Mouse (Mus musculus) liver, adult 2 months (tissue): Measurements from ENCODE around the gene Cd9. TPM values are rescaled to one million over a fixed set of nuclear protein-coding genes. Genes with fewer than 3 reads are reported as not detected.

Experiments used
- DNase-seq: peaks from one replicate; pipeline ENCODE4 v3.0.0-alpha.2; 2011; ENCODE audit warnings: low read depth, low spot score; ENCODE audit errors: extremely low read depth
- H3K27ac ChIP-seq: fragments of 200-500 bp; replicated peaks from 2 replicates; pipeline ENCODE4 v1.5.1; 2012; ENCODE audit warnings: low read depth, mild to moderate bottlenecking, control low read depth, inconsistent platforms, low read length; ENCODE audit not compliant: insufficient read depth
- H3K27me3 ChIP-seq: fragments of 200-500 bp; 2 replicates; pipeline ENCODE4 v1.6.1; 2012; ENCODE audit warnings: mild to moderate bottlenecking, moderate library complexity, low read length, inconsistent platforms; ENCODE audit not compliant: control insufficient read depth, insufficient read depth
- H3K36me3 ChIP-seq: fragments of 200-500 bp; 2 replicates; pipeline ENCODE4 v1.6.1; 2012; ENCODE audit warnings: low read length, inconsistent platforms; ENCODE audit not compliant: control insufficient read depth, insufficient read depth
- H3K4me1 ChIP-seq: fragments of 200-500 bp; 2 replicates; pipeline ENCODE4 v1.6.1; 2011; ENCODE audit warnings: low read length; ENCODE audit not compliant: control insufficient read depth, insufficient read depth
- H3K4me3 ChIP-seq: fragments of 200-500 bp; 2 replicates; pipeline ENCODE4 v1.5.1; 2011; ENCODE audit warnings: low read depth, mild to moderate bottlenecking, control low read depth, low read length, moderate library complexity; ENCODE audit not compliant: insufficient read depth
- H3K79me2 ChIP-seq: fragments of 200-500 bp; 2 replicates; pipeline ENCODE4 v1.6.1; 2012; ENCODE audit warnings: inconsistent platforms, mild to moderate bottlenecking, low read length, moderate library complexity; ENCODE audit not compliant: control insufficient read depth, insufficient read depth
- H3K9ac ChIP-seq: fragments of 200-500 bp; 2 replicates; pipeline ENCODE4 v1.6.1; 2012; ENCODE audit warnings: low read depth, mild to moderate bottlenecking, control low read depth, inconsistent platforms, low read length
- CTCF ChIP-seq: fragments of 200-500 bp; IDR thresholded peaks from 2 replicates; pipeline ENCODE4 v1.5.1; 2011; ENCODE audit warnings: low read depth, low read length, control low read depth
- POLR2A ChIP-seq: fragments of 200-500 bp; IDR thresholded peaks from 2 replicates; pipeline ENCODE4 v1.6.1; 2011; ENCODE audit warnings: low read length, control low read depth; ENCODE audit not compliant: insufficient read depth; ENCODE audit errors: extremely low read depth
- WGBS: fragments of 180-500 bp; shearing (Covaris S2); methylation state at CpG from one replicate; pipeline ENCODE4 v1.1.7; 2018; 5-methylcytosine and 5-hydroxymethylcytosine counted together
- polyA plus RNA-seq: library from polyadenylated mRNA; depleted of rRNA; stranded (reverse); fragments of >200 nt; gene quantifications from 2 replicates; pipeline ENCODE4 v1.2.3, GENCODE M21; 2012
- total RNA-seq: library from RNA; depleted of rRNA; stranded (reverse); fragments of >200 nt; gene quantifications from 2 replicates; pipeline ENCODE4 v1.2.3, GENCODE M21; 2014

Cd9 gene
- total and polyA plus RNA-seq, 2 experiments = 17.4 to 33.7 TPM

DNA sequence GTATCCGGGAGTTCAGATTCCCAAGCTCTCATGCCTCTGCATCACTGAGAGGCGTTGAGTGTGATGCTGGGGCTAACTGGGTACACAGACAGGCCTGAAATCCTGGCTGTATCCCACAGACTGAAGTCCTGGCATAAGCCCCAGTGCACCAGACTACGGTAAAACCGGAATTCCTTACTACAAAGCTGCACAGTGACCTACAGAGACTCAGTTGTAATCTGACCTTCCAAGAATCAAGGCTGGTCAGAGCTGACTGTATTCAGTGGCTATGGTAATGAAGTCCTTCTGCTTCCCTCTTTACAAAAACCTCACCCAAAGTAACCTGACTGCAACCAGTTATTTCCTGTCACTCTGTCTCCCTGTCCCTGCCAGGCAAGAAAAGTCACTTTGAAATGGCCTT is 47.4 kb downstream of the Cd9 start:
- no peak overlapping the region for H3K4me3 ChIP-seq
- WGBS = 85% methylated on average over 4 of the region's 4 CpGs
- no peak for DNase-seq

DNA sequence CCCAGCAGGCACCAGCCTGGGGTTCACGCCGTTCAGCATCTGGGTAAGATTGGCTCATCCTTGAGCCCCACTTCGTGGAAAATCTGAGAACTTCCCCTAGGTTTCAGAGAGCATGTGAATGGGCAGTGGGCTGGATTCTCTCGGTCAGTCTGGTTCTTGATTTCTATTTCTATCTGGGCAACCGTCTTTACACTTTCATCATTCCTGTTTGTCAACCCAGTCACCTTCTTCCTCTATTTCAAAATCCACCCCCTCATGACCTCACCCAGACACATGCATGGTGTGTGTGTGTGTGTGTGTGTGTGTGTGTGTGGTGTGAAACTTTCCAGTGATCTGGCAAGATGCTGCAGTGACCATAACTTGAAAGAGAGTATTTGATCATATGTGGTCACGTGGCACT is 49.2 kb downstream of the Cd9 start:
- H3K4me3 ChIP-seq = no peak overlapping the region
- DNase-seq = peak; percentile 27
- TF ChIP-seq POLR2A (no peak), CTCF (no peak)
- no peak overlapping the region for H3K27ac ChIP-seq
- no peaks in the 10 kb centered on the region for H3K4me1 ChIP-seq
- H3K36me3 ChIP-seq = no peaks in the 10 kb centered on the region
- H3K27me3 ChIP-seq = no peaks in the 10 kb centered on the region
- no peaks in the 10 kb centered on the region for H3K79me2 ChIP-seq
- H3K9ac ChIP-seq = no peak overlapping the region
- 64% methylated on average over 6 of the region's 6 CpGs for WGBS

More for the DNA sequence above, 47.4 kb downstream of the Cd9 start:
- no peaks in the 10 kb centered on the region for H3K27me3 ChIP-seq
- no peaks in the 10 kb centered on the region for H3K36me3 ChIP-seq
- H3K9ac ChIP-seq = no peak overlapping the region
- no peaks in the 10 kb centered on the region for H3K79me2 ChIP-seq
- no peaks in the 10 kb centered on the region for H3K4me1 ChIP-seq
- TF ChIP-seq POLR2A (no peak), CTCF (no peak)
- no peak overlapping the region for H3K27ac ChIP-seq

- no peaks in the 10 kb centered on the region for H3K79me2 ChIP-seq
- no peaks in the 10 kb centered on the region for H3K27me3 ChIP-seq
- H3K36me3 ChIP-seq = no peaks in the 10 kb centered on the region
- no peak for DNase-seq
- no peak overlapping the region for H3K4me3 ChIP-seq
- TF ChIP-seq CTCF (no peak), POLR2A (no peak)
- no peak overlapping the region for H3K27ac ChIP-seq
- no peaks in the 10 kb centered on the region for H3K4me1 ChIP-seq
- 76% methylated on average over 10 of the region's 10 CpGs for WGBS
- no peak overlapping the region for H3K9ac ChIP-seq
These were observed 52.0 kb downstream of the Cd9 start for GRCm38 (mm10) chr6:125442591-125442990.

DNA sequence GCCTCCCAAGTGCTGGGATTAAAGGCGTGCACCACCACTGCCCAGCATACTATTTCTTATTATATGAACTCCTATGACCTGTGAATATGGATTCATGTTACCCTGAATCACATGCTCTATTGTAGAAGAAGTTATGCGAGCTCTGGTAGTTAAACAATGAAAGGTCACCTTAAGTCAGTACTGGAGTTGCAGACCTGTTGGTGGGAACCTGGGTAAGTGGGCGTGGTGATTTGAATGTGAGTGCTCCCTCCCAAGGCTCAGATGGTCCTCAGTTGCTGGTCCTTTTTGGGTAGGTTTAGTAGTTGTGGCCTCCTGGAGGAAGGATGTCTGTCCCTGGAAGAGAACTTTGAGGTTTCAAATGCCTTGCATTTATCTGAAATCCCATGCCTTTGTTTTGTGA is 57.8 kb downstream of the Cd9 start:
- Histone ChIP-seq H3K4me3 (no peak overlapping the region), H3K9ac (no peak overlapping the region), H3K27me3 (no peaks in the 10 kb centered on the region), H3K36me3 (no peaks in the 10 kb centered on the region), H3K27ac (no peak overlapping the region), H3K4me1 (no peaks in the 10 kb centered on the region), H3K79me2 (no peaks in the 10 kb centered on the region)
- TF ChIP-seq POLR2A (no peak), CTCF (no peak)
- WGBS = 86% methylated on average over 3 of the region's 3 CpGs
- no peak for DNase-seq

- DNase-seq = no peak
- no peaks in the 10 kb centered on the region for H3K27me3 ChIP-seq
- H3K79me2 ChIP-seq = no peaks in the 10 kb centered on the region
- no peak overlapping the region for H3K4me3 ChIP-seq
- no peak overlapping the region for H3K9ac ChIP-seq
- H3K36me3 ChIP-seq = no peaks in the 10 kb centered on the region
- TF ChIP-seq CTCF = no peak
- H3K27ac ChIP-seq = no peak overlapping the region
- H3K4me1 ChIP-seq = no peaks in the 10 kb centered on the region
- 81% methylated on average over 5 of the region's 5 CpGs for WGBS
These were observed 59.7 kb downstream of the Cd9 start for GRCm38 (mm10) chr6:125434735-125435518.

GRCm38 (mm10) chr6:125433704-125434447 is 60.7 kb downstream of the Cd9 start:
- no peak overlapping the region for H3K27ac ChIP-seq
- no peaks in the 10 kb centered on the region for H3K27me3 ChIP-seq
- no peak overlapping the region for H3K9ac ChIP-seq
- TF ChIP-seq POLR2A (no peak), CTCF (no peak)
- H3K4me3 ChIP-seq = no peak overlapping the region
- no peaks in the 10 kb centered on the region for H3K4me1 ChIP-seq
- DNase-seq = no peak
- no peaks in the 10 kb centered on the region for H3K36me3 ChIP-seq
- WGBS = 78% methylated on average over 6 of the region's 6 CpGs
- no peaks in the 10 kb centered on the region for H3K79me2 ChIP-seq
